Mouse (Mus musculus): ENCODE measurements around the gene Ddx39b. TPM values are rescaled to one million over a fixed set of nuclear protein-coding genes. Genes with fewer than 3 reads are reported as not detected.
A peak's percentile ranks its signal among the peaks of the same experiment; 100 is the strongest.
"Not testable (repeated sequence)": the region's sequence is repeated elsewhere in the genome, so short reads cannot be mapped to it uniquely, and the experiment has no call there.

The Ddx39b gene
- total RNA-seq, 2 experiments from 2014 or later: 163 to 169 TPM

- intact Hi-C loops (cut with DNase I); DNase-seq: not testable (repeated sequence)
Observed at GRCm38 (mm10) chr17:35300261-35300945, 58.9 kb downstream of the Ddx39b start.

GRCm38 (mm10) chr17:35301645-35302258 lies 60.2 kb downstream of the Ddx39b start:
- intact Hi-C loops (cut with DNase I): loop anchor here (1.0 to 2.0 kb wide), 2 partner anchors 33 to 43 kb away; no protein-coding TSS in a partner anchor
- DNase-seq: peak; percentile 88 to 95

GRCm38 (mm10) chr17:35303271-35303670 lies 61.7 kb downstream of the Ddx39b start:
- intact Hi-C loops (cut with DNase I): loop anchor here (2.0 kb wide), 1 partner anchor 34 kb away; no protein-coding TSS in a partner anchor
- DNase-seq: no peak

Small RNA genes within 50 kb of the gene (microRNA-seq; reads per million reads assigned to microRNA genes)
- gene Mir6973a (0 reads per million in 2 experiments), gene Mir6974 (0 reads per million in 2 experiments), gene Mir6975 (1.2 to 2.8 reads per million in 2 experiments), gene Mir8094 (0 to 0.71 reads per million in 2 experiments)

Other genes starting within 250 kb of the Ddx39b start
- gene Vars, start 240.8 kb upstream of the Ddx39b start, total RNA-seq (2021): 10 to 100 TPM; 34.5 to 35.6 TPM
- 1 to 10 TPM; 3.3 to 3.8 TPM for gene Vwa7, start 225.2 kb upstream of the Ddx39b start, total RNA-seq (2021)
- under 1 TPM in 1 of 2 experiments, not detected in 1; 0.38 TPM for gene Sapcd1, start 213.7 kb upstream of the Ddx39b start, total RNA-seq (2021)
- gene Msh5, start 195.0 kb upstream of the Ddx39b start, total RNA-seq (2021): 1 to 10 TPM; 2.0 TPM
- gene Clic1, start 191.8 kb upstream of the Ddx39b start, total RNA-seq (2021): 100 to 1,000 TPM; 115 to 118 TPM
- 10 to 100 TPM; 84.5 to 86.1 TPM for gene Ddah2, start 182.7 kb upstream of the Ddx39b start, total RNA-seq (2021)
- gene Ly6g6c, start 176.4 kb upstream of the Ddx39b start, total RNA-seq (2021): not detected
- under 1 TPM; 0.55 to 0.77 TPM for gene Mpig6b, start 175.6 kb upstream of the Ddx39b start, total RNA-seq (2021)
- under 1 TPM; 0.24 to 0.37 TPM for gene Ly6g6e, start 164.8 kb upstream of the Ddx39b start, total RNA-seq (2021)
- 1 to 10 TPM; 1.1 to 1.2 TPM for gene Ly6g6d, start 163.7 kb upstream of the Ddx39b start, total RNA-seq (2021)
- gene Ly6g6f, start 156.1 kb upstream of the Ddx39b start, total RNA-seq (2021): not detected
- 10 to 100 TPM; 51.0 to 55.7 TPM for gene Abhd16a, start 152.5 kb upstream of the Ddx39b start, total RNA-seq (2021)
- not detected for gene Ly6g5c, start 133.5 kb upstream of the Ddx39b start, total RNA-seq (2021)
- under 1 TPM in 1 of 2 experiments, not detected in 1; 0.67 TPM for gene Ly6g5b, start 126.3 kb upstream of the Ddx39b start, total RNA-seq (2021)
- gene Gpank1, start 120.3 kb upstream of the Ddx39b start, total RNA-seq (2021): 1 to 10 TPM; 6.6 to 8.3 TPM
- 100 to 1,000 TPM; 183 to 187 TPM for gene Csnk2b, start 119.7 kb upstream of the Ddx39b start, total RNA-seq (2021)
- 10 to 100 TPM; 28.5 to 32.4 TPM for gene D17H6S53E, start 115.4 kb upstream of the Ddx39b start, total RNA-seq (2021)
- not detected for gene Apom, start 109.7 kb upstream of the Ddx39b start, total RNA-seq (2021)
- 100 to 1,000 TPM; 285 to 291 TPM for gene Bag6, start 106.6 kb upstream of the Ddx39b start, total RNA-seq (2021)
- 100 to 1,000 TPM; 195 to 211 TPM for gene Prrc2a, start 76.8 kb upstream of the Ddx39b start, total RNA-seq (2021)
- gene Aif1, start 65.7 kb upstream of the Ddx39b start, total RNA-seq (2021): 1 to 10 TPM; 2.9 to 4.6 TPM
- 1 to 10 TPM; 2.8 to 4.5 TPM for gene Lst1, start 53.3 kb upstream of the Ddx39b start, total RNA-seq (2021)
- gene Ltb, start 47.3 kb upstream of the Ddx39b start, total RNA-seq (2021): 1 to 10 TPM in 1 of 2 experiments, under 1 TPM in 1; 0.94 to 1.2 TPM
- under 1 TPM; 0.72 to 0.87 TPM for gene Tnf, start 39.7 kb upstream of the Ddx39b start, total RNA-seq (2021)
- gene Lta, start 36.4 kb upstream of the Ddx39b start, total RNA-seq (2021): under 1 TPM in 1 of 2 experiments, not detected in 1; 0.17 TPM
- gene Gm16181, start 20.9 kb upstream of the Ddx39b start, total RNA-seq (2021): under 1 TPM in 1 of 2 experiments, not detected in 1; 0.84 TPM
- gene Atp6v1g2, start 8.1 kb upstream of the Ddx39b start, total RNA-seq (2021): 1 to 10 TPM; 4.9 to 5.7 TPM
- 10 to 100 TPM in 1 of 2 experiments, 1 to 10 TPM in 1; 10.0 to 12.2 TPM for gene Nfkbil1, start 6.0 kb upstream of the Ddx39b start, total RNA-seq (2021)
- gene H2-D1, start 21.0 kb downstream of the Ddx39b start, total RNA-seq (2021): 10 to 100 TPM; 67.7 to 69.9 TPM
- 1 to 10 TPM in 1 of 2 experiments, under 1 TPM in 1; 0.55 to 1.1 TPM for gene H2-Q1, start 78.7 kb downstream of the Ddx39b start, total RNA-seq (2021)
- gene H2-Q2, start 100.5 kb downstream of the Ddx39b start, total RNA-seq (2021): 1 to 10 TPM in 1 of 2 experiments, under 1 TPM in 1; 0.89 to 1.2 TPM
- gene H2-Q4, start 137.9 kb downstream of the Ddx39b start, total RNA-seq (2021): 10 to 100 TPM in 1 of 2 experiments, 1 to 10 TPM in 1; 8.5 to 10.6 TPM
- gene H2-Q6, start 183.1 kb downstream of the Ddx39b start, total RNA-seq (2021): under 1 TPM; 0.25 to 0.38 TPM
- gene H2-Q7, start 197.4 kb downstream of the Ddx39b start, total RNA-seq (2021): 1 to 10 TPM; 1.2 to 1.3 TPM
- gene H2-Q10, start 228.3 kb downstream of the Ddx39b start, total RNA-seq (2021): under 1 TPM; 0.27 to 0.34 TPM